Mouse (Mus musculus) right cerebral cortex, postnatal 36 days (tissue): ENCODE data around the gene Ckm.

Source experiments
- DNase-seq, 2 experiments: peaks; one replicate each; pipeline ENCODE4 v3.0.0; 2022; ENCODE audit warnings: low spot score in 2 of 2, mixed read lengths in 1 of 2

Gene Ckm

DNA sequence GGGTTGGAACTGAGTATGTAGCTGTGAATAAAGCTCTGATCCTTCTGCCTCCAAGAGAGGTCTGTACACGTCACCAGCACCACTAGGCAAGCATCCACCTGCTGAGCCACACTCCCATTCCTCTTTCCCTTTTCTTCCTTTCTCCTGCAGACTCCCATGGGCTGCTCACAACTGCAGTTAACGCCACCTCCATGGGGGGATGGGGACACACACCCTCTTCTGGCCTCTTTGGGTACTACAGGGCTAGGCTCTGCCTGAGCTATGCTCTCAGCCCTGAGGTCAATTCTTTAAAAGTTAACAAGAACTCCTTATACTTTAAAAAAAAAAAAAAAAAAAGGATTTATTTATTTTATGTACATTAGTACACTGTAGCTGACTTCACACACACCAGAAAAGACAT, 27.9 kb downstream of the Ckm start:
- DNase-seq: no peak

GRCm38 (mm10) chr7:19436276-19436675, 31.7 kb downstream of the Ckm start:
- no peak for DNase-seq

DNA sequence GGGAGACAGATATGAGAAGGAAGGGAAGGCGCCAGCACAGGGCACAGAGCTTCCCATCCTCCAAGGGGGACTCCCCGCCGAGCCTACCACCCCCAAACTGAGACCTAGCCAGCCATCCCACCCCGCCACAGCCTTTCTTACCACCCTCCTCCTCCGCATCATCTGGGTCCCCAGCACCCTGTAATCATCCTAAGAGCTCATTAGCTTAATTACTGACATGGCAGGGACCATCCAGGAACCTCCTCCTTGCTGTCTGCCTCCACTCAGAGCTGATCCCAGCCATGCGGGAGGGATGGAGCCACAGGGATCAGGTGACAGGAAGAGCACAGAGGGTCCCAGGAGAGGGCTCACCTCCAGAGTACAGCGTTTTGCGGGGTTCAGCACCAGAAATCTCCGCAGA, 32.5 kb downstream of the Ckm start:
- no peak for DNase-seq

DNA sequence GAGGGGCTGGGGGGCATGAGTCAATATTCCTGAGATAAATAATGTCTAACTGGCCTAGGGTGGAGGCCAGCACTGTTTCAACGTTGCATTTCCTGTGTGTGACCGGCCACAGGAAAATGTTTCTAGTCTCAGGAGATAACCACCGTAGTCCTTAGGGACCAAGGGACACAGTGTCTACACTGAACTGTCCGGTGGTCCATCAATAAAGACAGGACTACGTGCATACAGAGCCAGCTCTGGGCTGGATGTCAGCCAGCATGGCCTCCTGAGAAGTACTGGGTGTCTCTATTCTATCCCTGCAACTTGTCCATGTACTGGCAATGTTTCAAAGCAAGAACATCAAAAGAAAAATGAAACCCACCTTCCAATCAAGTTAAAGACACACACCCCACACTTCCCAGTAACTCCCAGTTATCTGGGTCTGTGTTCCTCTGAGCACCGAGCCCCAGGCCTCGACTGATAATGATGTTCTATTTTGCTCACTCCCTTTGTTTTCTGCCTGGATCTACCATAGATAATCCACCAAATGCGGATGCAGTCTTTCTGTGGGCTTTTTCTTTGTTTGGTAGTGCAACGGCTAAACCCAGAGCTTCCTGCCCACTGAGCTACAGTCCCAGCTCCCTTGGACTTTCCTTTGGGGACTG, 37.0 kb downstream of the Ckm start:
- DNase-seq: no peak

DNA sequence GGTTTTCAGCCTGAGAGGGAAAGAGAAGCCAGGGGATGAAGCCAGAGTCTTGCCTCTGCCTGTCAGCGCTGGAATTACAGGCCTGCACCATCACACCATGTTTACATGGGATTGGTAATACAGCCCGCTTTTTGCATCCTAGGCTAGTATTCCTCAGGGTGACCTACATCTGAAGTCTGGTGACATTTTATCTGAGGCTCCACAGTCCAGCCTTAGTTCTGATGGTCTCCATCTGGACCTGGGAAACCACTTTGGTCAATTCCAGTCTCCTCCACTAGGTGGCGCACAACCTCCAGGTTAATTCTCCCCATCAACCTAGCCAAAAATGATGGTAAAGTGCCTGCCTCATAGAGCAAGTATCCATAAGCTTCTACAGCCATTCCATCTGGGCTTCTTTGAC, 38.8 kb downstream of the Ckm start:
- peak; percentile 66 to 67 for DNase-seq

- no peak for DNase-seq
Observed at GRCm38 (mm10) chr7:19444801-19445200, 40.2 kb downstream of the Ckm start.

- no peak for DNase-seq
Observed at GRCm38 (mm10) chr7:19447689-19448088, 43.1 kb downstream of the Ckm start.

- no peak for DNase-seq
Observed at GRCm38 (mm10) chr7:19449165-19449564, 44.6 kb downstream of the Ckm start.

DNA sequence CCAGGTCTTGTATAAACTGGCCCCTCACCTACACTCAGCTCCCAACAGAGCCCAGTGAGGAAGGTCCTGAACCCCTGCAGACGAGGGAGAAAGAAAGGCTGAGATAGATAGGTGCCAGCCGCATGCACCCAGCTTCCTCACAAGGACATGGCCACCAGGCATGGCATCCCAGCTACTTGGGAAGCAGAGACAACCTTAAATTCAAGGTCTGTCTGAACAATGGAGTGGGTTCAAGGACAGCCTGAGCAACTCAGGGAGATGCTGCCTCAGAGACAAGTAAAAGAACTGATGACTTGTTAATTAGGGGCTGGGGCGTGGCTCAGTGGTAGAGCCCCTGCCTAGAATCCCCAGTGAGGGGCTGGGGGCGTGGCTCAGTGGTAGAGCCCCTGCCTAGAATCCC, 50.6 kb downstream of the Ckm start:
- no peak for DNase-seq

GRCm38 (mm10) chr7:19455819-19456495, 51.4 kb downstream of the Ckm start:
- no peak for DNase-seq

- DNase-seq: peak; percentile 26 to 29
Observed at GRCm38 (mm10) chr7:19456628-19457027, 52.1 kb downstream of the Ckm start.

GRCm38 (mm10) chr7:19457414-19458071, 53.0 kb downstream of the Ckm start:
- DNase-seq: no peak

- peak in 1 of 2 experiments; percentile 25 for DNase-seq
Observed at GRCm38 (mm10) chr7:19458072-19458486, 53.5 kb downstream of the Ckm start.

DNA sequence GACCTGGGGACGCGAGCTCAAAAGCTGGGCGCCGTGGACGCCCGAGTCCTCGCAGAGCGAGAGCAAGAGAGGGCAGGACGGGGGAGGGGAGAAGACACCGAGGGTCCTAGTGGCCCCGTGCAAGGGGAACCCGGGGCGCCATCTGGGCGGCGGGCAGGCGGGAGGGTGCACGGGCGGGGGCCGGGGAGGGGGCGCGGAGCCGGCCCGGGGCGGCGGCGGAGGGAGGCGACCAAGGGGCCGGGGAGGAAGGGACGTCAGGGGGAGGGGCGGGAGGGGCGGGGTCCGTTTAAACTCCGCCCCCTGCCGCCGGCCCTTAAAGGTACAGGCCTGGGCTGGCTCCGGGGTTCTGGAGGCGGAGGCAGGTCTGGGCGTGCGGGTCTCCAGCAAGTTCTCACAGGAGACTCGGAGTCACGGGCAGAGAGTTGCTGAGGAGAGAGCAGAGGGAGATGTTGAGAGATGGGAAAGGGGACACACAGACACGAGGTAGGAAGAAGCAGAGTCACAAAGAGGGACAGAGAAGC, 54.1 kb downstream of the Ckm start, which contains the start of gene Mark4:
Gene Mark4, minus strand, starts transcription at position 231 of the 521 bp plus-strand sequence.
- DNase-seq: peak; percentile 58 to 59

- DNase-seq: no peak
Observed at GRCm38 (mm10) chr7:19459144-19459870, 54.7 kb downstream of the Ckm start.

DNA sequence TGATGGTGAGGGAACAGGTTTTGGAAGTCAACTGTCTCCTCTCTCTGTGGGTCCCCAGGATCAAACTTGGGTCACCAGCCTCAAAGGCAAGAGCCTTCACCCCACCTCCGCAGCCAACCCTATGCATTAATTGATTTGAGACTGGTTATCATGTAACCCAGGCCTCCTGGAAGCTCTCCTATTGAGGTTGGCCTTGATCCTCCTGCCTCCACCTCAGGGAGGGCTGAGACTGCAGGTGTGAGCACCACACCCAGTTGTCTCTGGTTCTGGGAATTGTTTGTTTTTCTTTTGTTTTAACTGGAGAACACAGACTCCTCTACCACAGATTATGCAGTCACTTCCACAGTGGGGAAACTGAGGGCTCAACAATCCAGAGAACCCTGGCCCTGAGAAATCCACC, 55.9 kb downstream of the Ckm start:
- DNase-seq: no peak

- DNase-seq: peak; percentile 44 to 54
Observed at GRCm38 (mm10) chr7:19461488-19461887, 56.9 kb downstream of the Ckm start.

- DNase-seq: no peak
Observed at GRCm38 (mm10) chr7:19462443-19462842, 57.9 kb downstream of the Ckm start.

- no peak for DNase-seq
Observed at GRCm38 (mm10) chr7:19462884-19463381, 58.4 kb downstream of the Ckm start, which contains the start of gene Exoc3l2. Gene Exoc3l2 (plus strand): TSS chr7:19463331.

GRCm38 (mm10) chr7:19464367-19465307, 60.1 kb downstream of the Ckm start:
- no peak for DNase-seq
